Mouse (Mus musculus) embryonic fibroblast, embryonic 13.5 days (primary cell): ENCODE results near the gene Vmn1r13. TPM values are rescaled to one million over a fixed set of nuclear protein-coding genes. Genes with fewer than 3 reads are reported as not detected.
"Not testable (repeated sequence)": the region's sequence is repeated elsewhere in the genome, so short reads cannot be mapped to it uniquely, and the experiment has no call there.

ENCODE experiments used
- H3K27ac ChIP-seq: 2 replicates; pipeline ENCODE4 v1.5.1; 2012; ENCODE audit warnings: low read length, control low read depth, inconsistent platforms; ENCODE audit not compliant: insufficient read depth
- H3K4me1 ChIP-seq: 2 replicates; pipeline ENCODE4 v1.6.1; 2011; ENCODE audit warnings: low read length; ENCODE audit not compliant: control insufficient read depth, insufficient read depth
- H3K4me3 ChIP-seq: 2 replicates; pipeline ENCODE4 v1.5.1; 2011; ENCODE audit warnings: mild to moderate bottlenecking, control low read depth, low read length; ENCODE audit not compliant: insufficient read depth
- CTCF ChIP-seq: IDR thresholded peaks from 2 replicates; pipeline ENCODE4 v1.5.1; 2011; ENCODE audit warnings: mild to moderate bottlenecking, control low read depth, low read length, moderate library complexity, borderline replicate concordance; ENCODE audit not compliant: insufficient read depth
- POLR2A ChIP-seq: IDR thresholded peaks from 2 replicates; pipeline ENCODE4 v1.6.1; 2011; ENCODE audit warnings: low read depth, mild to moderate bottlenecking, control low read depth, low read length, moderate library complexity
- polyA plus RNA-seq: library from polyadenylated mRNA; stranded (reverse); fragments of >200 nt; gene quantifications from 2 replicates; pipeline ENCODE4 v1.2.4, GENCODE M21; 2011; ENCODE audit warnings: low read depth; ENCODE audit not compliant: missing spikeins, insufficient read length

Gene Vmn1r13
- polyA plus RNA-seq: 0.63 and 3.1 TPM in 2 replicates

DNA sequence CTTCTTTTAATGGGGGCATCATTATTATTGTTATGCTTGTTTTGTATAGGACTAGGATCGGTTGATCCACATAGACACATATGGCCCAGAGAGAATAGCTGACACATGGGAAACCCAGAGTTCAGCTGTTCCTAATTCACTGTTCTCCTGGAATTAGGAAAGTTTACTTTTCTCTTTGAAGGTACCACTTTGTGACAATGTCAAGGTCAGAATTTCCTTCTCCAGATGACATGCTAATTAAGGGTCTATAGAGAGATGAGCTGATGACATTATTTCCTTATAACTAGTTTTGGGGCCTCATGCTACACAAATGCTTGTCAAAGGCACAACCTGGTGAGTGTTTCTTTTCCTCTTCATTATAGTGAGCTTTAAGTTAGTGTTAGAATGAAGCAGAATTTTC is at the start of gene Vmn1r13:
Vmn1r13 (plus strand) TSS at position 301 of the 400 bp plus-strand sequence.
- not testable (repeated sequence) for H3K4me1 ChIP-seq, H3K27ac ChIP-seq, H3K4me3 ChIP-seq

DNA sequence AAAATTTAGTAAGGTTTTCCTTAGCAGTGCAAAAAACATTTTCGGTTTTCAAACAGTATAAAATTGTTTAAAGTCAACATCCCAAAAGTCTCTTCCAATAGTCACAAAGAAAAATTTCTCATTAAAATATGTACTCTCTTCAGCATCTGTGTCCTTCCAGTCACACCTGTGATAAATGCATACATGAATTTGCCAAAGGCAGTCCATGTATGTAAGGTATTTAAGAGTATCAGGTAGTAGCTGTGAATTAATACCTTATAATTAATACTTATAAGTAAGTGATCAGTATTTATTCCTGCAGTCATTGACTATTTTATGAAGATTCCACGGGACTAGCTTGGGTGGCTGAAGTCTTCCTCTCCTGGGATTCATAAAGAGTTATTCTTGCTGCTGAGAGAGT is 46.5 kb upstream of the Vmn1r13 start, which contains the start of gene Vmn1r12:
Vmn1r12 (plus strand) TSS at position 301 of the 400 bp plus-strand sequence.
- TF ChIP-seq POLR2A: no peak
- TF ChIP-seq CTCF: no peak
- Histone ChIP-seq H3K4me1 (no peaks in the 10 kb centered on the region), H3K27ac (no peak within 1 kb of the TSS), H3K4me3 (no peak within 1 kb of the TSS)

DNA sequence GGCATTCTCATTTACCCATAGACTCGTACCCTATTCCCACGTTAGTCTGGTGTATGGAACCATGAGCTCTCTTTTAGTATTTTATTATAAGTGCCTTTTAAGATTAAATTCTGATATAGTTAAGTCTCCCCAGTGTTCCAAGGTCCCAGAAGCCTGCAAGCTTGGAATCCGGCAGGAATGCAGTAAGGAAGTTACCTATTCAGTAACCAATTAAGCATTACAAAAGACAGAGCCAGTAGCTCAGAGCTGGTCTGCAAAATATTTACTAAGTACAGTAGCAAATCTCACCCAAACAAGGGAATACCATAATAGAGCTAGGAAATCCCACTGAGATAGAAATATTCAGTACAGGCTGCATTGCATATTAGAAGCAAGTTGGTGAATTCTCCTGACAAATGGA is 13.1 kb upstream of the Vmn1r13 start:
- H3K4me1 ChIP-seq, H3K27ac ChIP-seq, H3K4me3 ChIP-seq: not testable (repeated sequence)

DNA sequence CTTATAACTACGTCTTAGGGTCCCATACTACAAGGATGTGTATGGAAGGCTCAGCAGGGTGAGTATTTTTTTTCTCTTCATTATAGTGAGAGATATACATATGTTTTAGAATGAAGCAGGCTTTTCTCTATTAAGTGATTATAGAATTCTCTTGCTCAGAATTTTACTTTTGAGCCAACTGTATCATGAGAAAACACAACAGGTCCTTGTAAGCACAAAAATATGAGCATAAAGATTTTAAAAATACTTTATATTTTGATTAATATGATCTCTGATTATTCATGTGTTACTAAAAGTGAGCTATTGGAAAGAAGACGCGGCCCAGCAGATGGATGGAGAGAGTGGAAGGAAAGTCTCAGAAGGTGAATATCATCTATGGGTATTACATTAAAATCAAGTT is 28.3 kb downstream of the Vmn1r13 start, which contains the start of gene Vmn1r14:
Vmn1r14 (plus strand) TSS at position 301 of the 400 bp plus-strand sequence.
- TF ChIP-seq POLR2A (no peak), CTCF (no peak)
- H3K4me3 ChIP-seq: no peak within 1 kb of the TSS
- no peaks in the 10 kb centered on the region for H3K4me1 ChIP-seq
- H3K27ac ChIP-seq: no peak within 1 kb of the TSS

DNA sequence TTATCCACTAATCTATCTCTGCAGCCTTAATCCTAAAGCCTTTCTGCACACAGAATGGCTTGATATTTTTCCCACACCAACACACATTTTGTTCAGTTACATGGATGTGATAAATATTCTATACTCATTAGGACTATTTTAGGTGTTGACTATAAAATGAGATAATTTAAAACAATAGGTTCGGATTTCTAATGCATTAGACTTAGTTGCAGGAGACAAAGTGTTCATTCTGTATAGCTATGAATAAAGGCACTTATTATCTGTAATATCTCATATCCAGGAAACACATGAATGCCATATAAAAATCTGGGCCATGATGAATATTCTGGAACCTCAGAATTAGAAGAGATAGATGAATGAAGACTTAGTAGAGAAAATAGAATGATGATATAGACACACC is 54.6 kb downstream of the Vmn1r13 start, which contains the start of gene Vmn1r15:
Vmn1r15 (plus strand) TSS at position 301 of the 400 bp plus-strand sequence.
- Histone ChIP-seq H3K4me3 (no peak within 1 kb of the TSS), H3K27ac (no peak within 1 kb of the TSS), H3K4me1 (no peaks in the 10 kb centered on the region)
- TF ChIP-seq POLR2A (no peak), CTCF (no peak)

DNA sequence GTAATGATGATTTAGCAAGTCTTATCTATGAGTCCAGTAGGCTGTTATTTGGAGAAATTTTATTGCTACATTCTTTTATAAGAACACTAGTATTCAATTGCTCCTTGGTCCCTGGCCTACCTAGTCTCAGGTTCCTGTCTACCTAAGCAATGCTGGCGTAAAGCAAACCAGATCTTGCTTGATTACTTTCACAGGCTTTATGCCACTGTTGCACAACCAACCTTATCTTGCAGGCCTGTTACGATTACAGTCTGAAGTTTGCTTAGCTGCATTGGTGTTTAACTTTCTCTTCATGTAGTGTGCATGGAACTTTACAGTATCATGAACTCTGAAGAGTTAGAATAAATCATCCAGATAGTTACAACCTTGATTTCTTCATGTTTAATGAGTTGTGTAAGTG is 57.9 kb downstream of the Vmn1r13 start:
- Histone ChIP-seq H3K27ac (no peak overlapping the region), H3K4me3 (no peak overlapping the region), H3K4me1 (no peaks in the 10 kb centered on the region)
- TF ChIP-seq POLR2A (no peak), CTCF (no peak)

Other genes with a start within 250 kb of the Vmn1r13 start
- gene Vmn1r5, start 233.0 kb upstream of the Vmn1r13 start, polyA plus RNA-seq: not detected in 2 replicates
- gene Vmn1r6, start 206.0 kb upstream of the Vmn1r13 start, polyA plus RNA-seq: not detected in 2 replicates
- gene Vmn1r7, start 178.0 kb upstream of the Vmn1r13 start, polyA plus RNA-seq: not detected in 2 replicates
- gene Vmn1r8, start 171.0 kb upstream of the Vmn1r13 start, polyA plus RNA-seq: not detected in 2 replicates
- gene Vmn1r9, start 136.5 kb upstream of the Vmn1r13 start, polyA plus RNA-seq: not detected in 2 replicates
- gene Vmn1r10, start 93.8 kb upstream of the Vmn1r13 start, polyA plus RNA-seq: not detected in 2 replicates
- gene Vmn1r11, start 69.8 kb upstream of the Vmn1r13 start, polyA plus RNA-seq: not detected in 2 replicates
- not detected in 2 replicates for gene Vmn1r12, start 46.4 kb upstream of the Vmn1r13 start, polyA plus RNA-seq
- gene Vmn1r14, start 28.4 kb downstream of the Vmn1r13 start, polyA plus RNA-seq: not detected in 2 replicates
- not detected in 2 replicates for gene Vmn1r15, start 54.7 kb downstream of the Vmn1r13 start, polyA plus RNA-seq
- not detected in 2 replicates for gene Vmn1r16, start 126.2 kb downstream of the Vmn1r13 start, polyA plus RNA-seq
- not detected in 2 replicates for gene Vmn1r17, start 160.4 kb downstream of the Vmn1r13 start, polyA plus RNA-seq
- not detected in 2 replicates for gene Vmn1r18, start 192.5 kb downstream of the Vmn1r13 start, polyA plus RNA-seq
- not detected in 2 replicates for gene Vmn1r19, start 200.5 kb downstream of the Vmn1r13 start, polyA plus RNA-seq
- gene Vmn1r20, start 225.6 kb downstream of the Vmn1r13 start, polyA plus RNA-seq: not detected in 2 replicates